Mouse (Mus musculus): ENCODE measurements around the gene Pkd1l2. TPM values are rescaled to one million over a fixed set of nuclear protein-coding genes. Genes with fewer than 3 reads are reported as not detected.

The Pkd1l2 gene
- polyA plus RNA-seq (2012; rRNA removed) = under 0.01 and 0.01 TPM in 2 replicates

GRCm38 (mm10) chr8:117082399-117082872, at the start of gene Pkd1l2:
Pkd1l2 (minus strand) TSS chr8:117082449.

GRCm38 (mm10) chr8:117095647-117096046, 13.4 kb upstream of the Pkd1l2 start, which contains the start of gene Bco1:
Bco1 (plus strand) TSS chr8:117095854.

GRCm38 (mm10) chr8:116993095-116993867, 89.0 kb downstream of the Pkd1l2 start, which contains the start of gene Gcsh:
Gcsh (minus strand) TSS chr8:116993537.

GRCm38 (mm10) chr8:116978631-116979256, 103.5 kb downstream of the Pkd1l2 start, which contains the start of gene 1700030J22Rik:
1700030J22Rik (minus strand) TSS chr8:116978959.

Other genes with a start within 250 kb of the Pkd1l2 start
- 12.1 and 13.4 TPM in 2 replicates for gene Cmc2, start 161.0 kb downstream of the Pkd1l2 start, polyA plus RNA-seq (2012; rRNA removed)
- 10.3 and 10.7 TPM in 2 replicates for gene Cenpn, start 160.7 kb downstream of the Pkd1l2 start, polyA plus RNA-seq (2012; rRNA removed)
- gene Atmin, start 139.1 kb downstream of the Pkd1l2 start, polyA plus RNA-seq (2012; rRNA removed) = 2.6 and 2.7 TPM in 2 replicates
- gene 1700030J22Rik, start 103.5 kb downstream of the Pkd1l2 start, polyA plus RNA-seq (2012; rRNA removed) = 0.17 and 0.19 TPM in 2 replicates
- gene Gcsh, start 88.9 kb downstream of the Pkd1l2 start, polyA plus RNA-seq (2012; rRNA removed) = 71.8 and 73.1 TPM in 2 replicates
- 5.8 and 6.5 TPM in 2 replicates for gene Bco1, start 13.4 kb upstream of the Pkd1l2 start, polyA plus RNA-seq (2012; rRNA removed)
- 1.0 and 1.1 TPM in 2 replicates for gene Gan, start 75.7 kb upstream of the Pkd1l2 start, polyA plus RNA-seq (2012; rRNA removed)
- 15.4 and 19.0 TPM in 2 replicates for gene Cmip, start 174.6 kb upstream of the Pkd1l2 start, polyA plus RNA-seq (2012; rRNA removed)

Measured in liver, embryonic 18 days (tissue).